Mouse (Mus musculus): ENCODE measurements at regions not wholly inside any gene's neighbourhood (a gene's known extent, or its start where the extent isn't known, plus 50 kb on each side); places are given as distances from the start of the nearest gene placed in this dataset. TPM values are rescaled to one million over a fixed set of nuclear protein-coding genes. Genes with fewer than 3 reads are reported as not detected.

DNA sequence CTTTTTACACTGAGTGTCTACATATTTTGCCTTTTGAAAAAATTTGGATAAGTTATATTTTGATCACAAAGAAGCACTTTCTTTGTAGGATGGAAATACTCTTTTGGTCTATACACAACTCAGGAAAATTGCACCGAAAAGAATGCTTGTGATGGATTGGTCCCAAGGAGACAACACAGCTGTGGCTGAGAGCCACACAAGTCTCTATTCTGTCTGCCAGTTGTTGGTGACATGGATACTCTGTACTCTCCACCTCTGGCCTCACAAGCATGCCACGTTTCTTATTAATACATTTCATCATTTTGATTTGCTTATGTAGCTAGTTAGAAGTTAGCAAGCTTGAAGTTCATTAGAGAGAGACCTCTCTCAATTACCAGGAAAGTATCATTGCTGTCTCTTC lies 53.7 kb upstream of the Ankrd50 start:
- Histone ChIP-seq H3K4me1 (ENCODE audit: control insufficient read depth, insufficient read depth, low read length) (no peaks in the 10 kb centered on the region), H3K9me3 (replicated peaks; ENCODE audit: control insufficient read depth, low read length) (no peaks in the 10 kb centered on the region), H3K27me3 (ENCODE audit: control insufficient read depth, insufficient read depth, low read length) (no peaks in the 10 kb centered on the region), H3K27ac (replicated peaks; ENCODE audit: low read depth, low read length) (no peak overlapping the region), H3K4me2 (ENCODE audit: low read depth, low read length) (no peak overlapping the region), H3K36me3 (replicated peaks; ENCODE audit: control insufficient read depth, insufficient read depth, low read depth, low read length) (no peaks in the 10 kb centered on the region), H3K4me3 (ENCODE audit: low read depth, low read length) (no peak overlapping the region), H3K9ac (replicated peaks; ENCODE audit: low read length) (no peak overlapping the region)
- WGBS: 72% methylated on average over 2 of the region's 2 CpGs
- DNase-seq (ENCODE audit: low spot score) (no peak), ATAC-seq (replicated peaks; ENCODE audit: insufficient number of reproducible peaks, low FRiP score, low TSS enrichment, low read depth) (no peak)

- Histone ChIP-seq H3K9me3 (replicated peaks; ENCODE audit: control insufficient read depth, low read length) (no peaks in the 10 kb centered on the region), H3K4me1 (ENCODE audit: control insufficient read depth, insufficient read depth, low read length) (no peaks in the 10 kb centered on the region), H3K4me3 (ENCODE audit: low read depth, low read length) (no peak overlapping the region), H3K4me2 (ENCODE audit: low read depth, low read length) (no peak overlapping the region), H3K36me3 (replicated peaks; ENCODE audit: control insufficient read depth, insufficient read depth, low read depth, low read length) (no peaks in the 10 kb centered on the region), H3K27ac (replicated peaks; ENCODE audit: low read depth, low read length) (no peak overlapping the region), H3K9ac (replicated peaks; ENCODE audit: low read length) (no peak overlapping the region), H3K27me3 (ENCODE audit: control insufficient read depth, insufficient read depth, low read length) (no peaks in the 10 kb centered on the region)
- no peak for DNase-seq (ENCODE audit: low spot score)
- ATAC-seq (replicated peaks; ENCODE audit: insufficient number of reproducible peaks, low FRiP score, low TSS enrichment, low read depth): no peak
Observed at GRCm38 (mm10) chr3:38537770-38538169, 53.1 kb upstream of the Ankrd50 start.

Small RNA genes in the stretch of these regions (microRNA-seq; reads per million reads assigned to microRNA genes)
- not detected for gene Gm24462 (ENCODE audit: borderline number of aligned reads)
